Mouse (Mus musculus) cerebellum, adult (tissue): Measurements from ENCODE around the gene Opn4.

Source experiments
- ATAC-seq: cut with Nextera tagmentation; 2 replicates; pipeline ENCODE4 v1.9.2; 2017; ENCODE audit warnings: mild to moderate bottlenecking, moderate library complexity, mixed read lengths; ENCODE audit not compliant: insufficient number of reproducible peaks, low FRiP score, low TSS enrichment

Opn4 gene

GRCm38 (mm10) chr14:34599941-34600340 lies at the start of gene Opn4:
Gene Opn4 (minus strand): TSS chr14:34600142.
- no peak for ATAC-seq

GRCm38 (mm10) chr14:34647870-34648475 lies 48.0 kb upstream of the Opn4 start:
- no peak for ATAC-seq

GRCm38 (mm10) chr14:34644140-34644539 lies 44.2 kb upstream of the Opn4 start:
- ATAC-seq = no peak

- no peak for ATAC-seq
Observed at GRCm38 (mm10) chr14:34635721-34636120, 35.8 kb upstream of the Opn4 start.

GRCm38 (mm10) chr14:34635192-34635591 lies 35.2 kb upstream of the Opn4 start:
- ATAC-seq = no peak

GRCm38 (mm10) chr14:34632722-34633448 lies 32.9 kb upstream of the Opn4 start:
- ATAC-seq = no peak

GRCm38 (mm10) chr14:34626824-34627223 lies 26.9 kb upstream of the Opn4 start:
- no peak for ATAC-seq

- ATAC-seq = no peak
Observed at GRCm38 (mm10) chr14:34623531-34624210, 23.7 kb upstream of the Opn4 start.

GRCm38 (mm10) chr14:34623074-34623473 lies 23.1 kb upstream of the Opn4 start:
- no peak for ATAC-seq

- ATAC-seq = no peak
Observed at GRCm38 (mm10) chr14:34620611-34621376, 20.9 kb upstream of the Opn4 start.

GRCm38 (mm10) chr14:34618808-34619207 lies 18.9 kb upstream of the Opn4 start:
- no peak for ATAC-seq

- peak; percentile 90 for ATAC-seq
Observed at GRCm38 (mm10) chr14:34616821-34617220, 16.9 kb upstream of the Opn4 start.

- ATAC-seq = no peak
Observed at GRCm38 (mm10) chr14:34615625-34616024, 15.7 kb upstream of the Opn4 start.

- ATAC-seq = no peak
Observed at GRCm38 (mm10) chr14:34615082-34615481, 15.1 kb upstream of the Opn4 start.

- no peak for ATAC-seq
Observed at GRCm38 (mm10) chr14:34614551-34614950, 14.6 kb upstream of the Opn4 start.

GRCm38 (mm10) chr14:34613523-34613922 lies 13.6 kb upstream of the Opn4 start:
- no peak for ATAC-seq

- ATAC-seq = no peak
Observed at GRCm38 (mm10) chr14:34612222-34612621, 12.3 kb upstream of the Opn4 start.

- ATAC-seq = no peak
Observed at GRCm38 (mm10) chr14:34611591-34611990, 11.6 kb upstream of the Opn4 start.

- no peak for ATAC-seq
Observed at GRCm38 (mm10) chr14:34601910-34602309, 2.0 kb upstream of the Opn4 start.

- no peak for ATAC-seq
Observed at GRCm38 (mm10) chr14:34595596-34596255, 4.2 kb downstream of the Opn4 start.
